In the genomic region with DNA sequence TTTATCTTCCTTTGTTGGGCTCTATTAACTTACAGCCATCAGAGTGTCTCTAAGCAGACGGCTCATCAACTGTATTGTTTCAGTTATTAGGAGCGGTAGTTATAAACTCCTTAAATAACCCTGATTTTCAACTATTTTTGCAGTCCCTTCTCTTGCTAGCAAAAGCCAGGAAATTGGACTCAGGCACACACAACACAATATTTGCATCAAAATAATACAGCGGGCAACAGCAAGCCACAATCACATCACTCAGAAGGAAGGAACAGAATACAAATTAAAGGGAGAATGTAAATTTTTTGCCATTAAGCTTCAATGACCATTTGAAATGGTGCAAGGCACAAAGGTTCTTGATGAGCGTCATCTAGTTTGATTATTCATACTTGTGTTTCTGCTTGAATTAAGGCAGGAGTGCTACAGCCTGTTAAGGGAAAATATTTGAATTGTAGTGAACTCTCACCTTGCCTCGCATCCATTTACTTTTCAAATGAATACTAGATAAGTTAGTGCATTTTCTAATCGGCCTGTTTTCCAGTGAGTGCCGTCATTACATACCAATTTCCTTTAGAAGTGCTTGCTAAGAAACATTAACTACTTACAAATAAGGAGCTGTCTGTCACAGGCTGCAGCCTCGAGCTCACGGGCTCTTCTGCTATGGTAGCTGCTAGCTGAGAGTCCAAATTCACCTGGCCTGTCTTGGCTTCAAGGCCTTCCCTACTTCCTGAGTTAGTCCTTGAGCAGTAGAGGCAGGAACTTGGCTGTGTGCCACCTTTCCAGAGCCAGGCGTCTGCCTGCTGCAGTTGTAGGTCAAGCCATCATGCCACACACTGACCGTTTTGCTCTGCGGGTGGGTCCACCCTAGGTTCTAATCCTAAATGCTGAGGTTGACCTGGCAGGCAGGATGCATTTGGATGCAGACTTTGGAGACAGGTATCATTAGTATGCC, we compare ENCODE assay signal across 14 mouse cellular contexts.
DNase-seq lines count a peak whose midpoint lies in the region; ATAC-seq lines count a peak whose summit lies in the region.
"Had no signal": no experiment of that assay in that cellular context is flagged by ENCODE, and none has a peak within 500 bp of the region (broad histone marks: within the 10 kb centered on the region; RNA-seq: fewer than 3 reads in every experiment).

No protein-coding gene starts in this region.

- ATAC-seq in midbrain, embryonic 15.5 days (replicated peaks): no peak; the same call in 1 of the 2 replicates
- ATAC-seq in midbrain, embryonic 14.5 days (ENCODE audit: low FRiP score, low TSS enrichment): no peak
- peak; percentile 60 for ATAC-seq in forebrain, embryonic 15.5 days (replicated peaks)
- ATAC-seq in megakaryocyte progenitor cell, adult 5-6 weeks (replicated peaks; ENCODE audit: poor library complexity): no peak

- H3K36me3 ChIP-seq in midbrain, embryonic 15.5 days (replicated peaks): no peaks in the 10 kb centered on the region
- H3K36me3 ChIP-seq in midbrain, embryonic 14.5 days (ENCODE audit: control insufficient read depth, insufficient read depth, low read length): no peaks in the 10 kb centered on the region
- no peaks in the 10 kb centered on the region for H3K36me3 ChIP-seq in forebrain, embryonic 15.5 days
- H3K36me3 ChIP-seq: embryonic facial prominence, embryonic 12.5 days; limb, embryonic 15.5 days; stomach, embryonic 15.5 days had no signal

- peak overlapping the region; percentile 31; the same call in 1 of the 2 replicates for H3K27ac ChIP-seq in midbrain, embryonic 15.5 days
- H3K27ac ChIP-seq in midbrain, embryonic 14.5 days (replicated peaks; ENCODE audit: low read depth, low read length): no peak overlapping the region
- H3K27ac ChIP-seq in forebrain, embryonic 15.5 days (replicated peaks): peak overlapping the region; percentile 34; the same call in 1 of the 2 replicates
- H3K27ac ChIP-seq: embryonic facial prominence, embryonic 12.5 days; limb, embryonic 15.5 days; macrophage; stomach, embryonic 15.5 days had no signal

- no peaks in the 10 kb centered on the region for H3K9me3 ChIP-seq in midbrain, embryonic 15.5 days
- no peaks in the 10 kb centered on the region for H3K9me3 ChIP-seq in midbrain, embryonic 14.5 days (ENCODE audit: control insufficient read depth, low read length)
- H3K9me3 ChIP-seq in forebrain, embryonic 15.5 days: no peaks in the 10 kb centered on the region
- H3K9me3 ChIP-seq: embryonic facial prominence, embryonic 12.5 days; limb, embryonic 15.5 days; stomach, embryonic 15.5 days had no signal

- no peak overlapping the region for H3K4me3 ChIP-seq in midbrain, embryonic 15.5 days
- H3K4me3 ChIP-seq in midbrain, embryonic 14.5 days (replicated peaks; ENCODE audit: low read depth, low read length): no peak overlapping the region
- no peak overlapping the region for H3K4me3 ChIP-seq in forebrain, embryonic 15.5 days
- H3K4me3 ChIP-seq: embryonic facial prominence, embryonic 12.5 days; limb, embryonic 15.5 days; myocyte; stomach, embryonic 15.5 days had no signal

- H3K9ac ChIP-seq in midbrain, embryonic 15.5 days: no peak overlapping the region
- no peak overlapping the region for H3K9ac ChIP-seq in midbrain, embryonic 14.5 days (replicated peaks; ENCODE audit: low read length)
- H3K9ac ChIP-seq in forebrain, embryonic 15.5 days (replicated peaks): no peak overlapping the region
- H3K9ac ChIP-seq: embryonic facial prominence, embryonic 12.5 days; limb, embryonic 15.5 days; stomach, embryonic 15.5 days had no signal

- peak; percentile 12 to 25 for DNase-seq in cerebellum, postnatal 14 days
- DNase-seq in cerebellum, postnatal 36 days: no peak
- DNase-seq in midbrain, embryonic 14.5 days: no peak
- peak; percentile 13 for DNase-seq in lung, postnatal 10 days
- DNase-seq in frontal cortex, postnatal 10 days (ENCODE audit: low spot score in 2 of 2): no peak
- DNase-seq: cerebellum, adult 18-20 months had no signal

- H3K4me2 ChIP-seq in midbrain, embryonic 15.5 days: no peak overlapping the region
- H3K4me2 ChIP-seq in midbrain, embryonic 14.5 days (ENCODE audit: low read length): no peak overlapping the region
- H3K4me2 ChIP-seq in forebrain, embryonic 15.5 days (replicated peaks): no peak overlapping the region
- H3K4me2 ChIP-seq: limb, embryonic 15.5 days; stomach, embryonic 15.5 days had no signal

- peaks cover 29% of the 10 kb centered on the region for H3K4me1 ChIP-seq in midbrain, embryonic 15.5 days
- peaks cover 20% of the 10 kb centered on the region for H3K4me1 ChIP-seq in midbrain, embryonic 14.5 days (ENCODE audit: control insufficient read depth, insufficient read depth, low read length)
- H3K4me1 ChIP-seq in forebrain, embryonic 15.5 days: peaks cover 25% of the 10 kb centered on the region
- H3K4me1 ChIP-seq: limb, embryonic 15.5 days; stomach, embryonic 15.5 days had no signal

- H3K27me3 ChIP-seq in midbrain, embryonic 15.5 days (replicated peaks): no peaks in the 10 kb centered on the region
- H3K27me3 ChIP-seq in midbrain, embryonic 14.5 days (ENCODE audit: control insufficient read depth, insufficient read depth, low read length): no peaks in the 10 kb centered on the region
- H3K27me3 ChIP-seq in forebrain, embryonic 15.5 days: peaks cover 8% of the 10 kb centered on the region; the same call in 1 of the 2 replicates
- H3K27me3 ChIP-seq: embryonic facial prominence, embryonic 12.5 days; limb, embryonic 15.5 days; stomach, embryonic 15.5 days had no signal

- WGBS in midbrain, embryonic 15.5 days: 59% methylated on average over 12 of the region's 12 CpGs
- WGBS in midbrain, embryonic 14.5 days: 70% methylated on average over 12 of the region's 12 CpGs
- 32% methylated on average over 12 of the region's 12 CpGs for WGBS in forebrain, embryonic 15.5 days

Comparison
In these comparisons a context has a peak if more than half of its experiments do, and no peak if none do; other contexts are left out.
1. DNase-seq: peak in cerebellum, postnatal 14 days (2 of 2) and lung, postnatal 10 days (single experiment); none in cerebellum, postnatal 36 days (0 of 2), midbrain, embryonic 14.5 days (single experiment) and frontal cortex, postnatal 10 days (0 of 2).